Mouse (Mus musculus): ENCODE results near the gene Gm9844. TPM values are rescaled to one million over a fixed set of nuclear protein-coding genes. Genes with fewer than 3 reads are reported as not detected.
"Not testable (repeated sequence)": the region's sequence is repeated elsewhere in the genome, so short reads cannot be mapped to it uniquely, and the experiment has no call there.

Gene Gm9844
- polyA plus RNA-seq, 1 experiment from 2014 or later, result 15.8 TPM

DNA sequence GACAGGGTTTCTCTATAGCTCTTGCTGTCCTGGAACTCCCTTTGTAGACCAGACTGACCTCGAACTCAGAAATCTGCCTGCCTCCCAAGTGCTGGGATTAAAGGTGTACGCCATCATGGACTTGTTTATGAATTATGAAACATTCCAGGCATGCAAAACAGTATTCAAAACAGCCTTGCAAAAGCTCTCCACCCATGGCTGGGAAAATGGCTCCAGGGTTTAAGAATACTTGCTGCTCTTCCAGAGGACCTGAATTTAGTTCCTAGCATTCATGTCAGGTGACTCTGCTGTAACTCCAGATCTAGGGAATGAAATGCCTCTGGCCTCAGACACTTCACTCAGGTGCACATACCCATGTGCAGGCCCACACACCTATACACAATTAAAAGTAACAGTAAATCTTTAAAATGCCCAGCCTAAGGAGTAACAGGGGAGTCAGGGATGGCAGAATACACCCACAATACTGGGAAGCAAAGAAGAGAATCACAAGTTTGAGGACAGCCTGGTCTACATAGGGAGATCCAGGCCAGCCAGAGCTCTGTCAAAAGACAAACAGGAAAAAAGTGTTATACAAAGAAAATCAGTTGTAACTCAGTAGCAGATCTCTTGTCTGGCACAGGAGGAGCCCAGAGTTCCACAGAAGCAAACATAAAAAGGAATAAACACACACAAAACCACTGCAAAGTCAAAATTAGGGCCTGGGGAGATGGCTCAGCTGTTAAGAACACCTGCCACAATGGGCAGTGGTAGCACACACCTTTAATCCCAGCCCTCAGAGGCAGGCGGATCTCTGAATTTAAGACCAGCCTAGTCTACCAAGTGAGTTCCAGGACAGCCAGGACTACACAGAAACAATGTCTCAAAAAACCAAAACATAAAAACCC lies 29.5 kb downstream of the Gm9844 start:
- H3K36me3 ChIP-seq (ENCODE audit: control insufficient read depth, insufficient read depth, low read length), result peaks cover 8% of the 10 kb centered on the region
- DNase-seq (ENCODE audit: low spot score), result no peak
- H3K27ac ChIP-seq (replicated peaks), result no peak overlapping the region
- H3K4me3 ChIP-seq (ENCODE audit: low read depth, low read length), result no peak overlapping the region
- TF ChIP-seq EP300 (optimal IDR thresholded peaks at IDR 0.05) (no peak), CTCF (IDR thresholded peaks at IDR 0.05; ENCODE audit: low read depth) (no peak)
- H3K4me1 ChIP-seq (replicated peaks; ENCODE audit: control insufficient read depth, insufficient read depth), result peaks cover 2% of the 10 kb centered on the region; the same call in 1 of the 2 replicates
- no peak overlapping the region for H3K9ac ChIP-seq (ENCODE audit: low read length)
- H3K9me3 ChIP-seq (ENCODE audit: control insufficient read depth, low read length), result no peaks in the 10 kb centered on the region
- H3K4me2 ChIP-seq (replicated peaks; ENCODE audit: low read depth), result no peak overlapping the region
- no peak for ATAC-seq (ENCODE audit: low FRiP score, low TSS enrichment)
- WGBS, result 47% methylated on average over 3 of the region's 3 CpGs
- no peaks in the 10 kb centered on the region for H3K27me3 ChIP-seq (ENCODE audit: control insufficient read depth, insufficient read depth, low read length)

GRCm38 (mm10) chr7:24892125-24892583 lies 30.1 kb downstream of the Gm9844 start:
- Histone ChIP-seq H3K27me3 (ENCODE audit: control insufficient read depth, insufficient read depth, low read length) (no peaks in the 10 kb centered on the region), H3K4me1 (replicated peaks; ENCODE audit: control insufficient read depth, insufficient read depth) (no peaks in the 10 kb centered on the region), H3K36me3 (ENCODE audit: control insufficient read depth, insufficient read depth, low read length) (peaks cover 8% of the 10 kb centered on the region), H3K4me3 (ENCODE audit: low read depth, low read length) (no peak overlapping the region), H3K9me3 (ENCODE audit: control insufficient read depth, low read length) (no peaks in the 10 kb centered on the region), H3K27ac (replicated peaks) (no peak overlapping the region), H3K4me2 (replicated peaks; ENCODE audit: low read depth) (no peak overlapping the region), H3K9ac (ENCODE audit: low read length) (no peak overlapping the region)
- ATAC-seq (ENCODE audit: low FRiP score, low TSS enrichment) (no peak), DNase-seq (ENCODE audit: low spot score) (no peak)
- TF ChIP-seq CTCF (IDR thresholded peaks at IDR 0.05; ENCODE audit: low read depth) (no peak), EP300 (optimal IDR thresholded peaks at IDR 0.05) (no peak)
- 27% methylated on average over 2 of the region's 2 CpGs for WGBS

GRCm38 (mm10) chr7:24895749-24896148 lies 33.7 kb downstream of the Gm9844 start:
- not testable (repeated sequence) for H3K27me3 ChIP-seq (ENCODE audit: control insufficient read depth, insufficient read depth, low read length); H3K27ac ChIP-seq (replicated peaks); DNase-seq (ENCODE audit: low spot score); ATAC-seq (ENCODE audit: low FRiP score, low TSS enrichment); H3K4me2 ChIP-seq (replicated peaks; ENCODE audit: low read depth); H3K4me1 ChIP-seq (replicated peaks; ENCODE audit: control insufficient read depth, insufficient read depth); H3K9ac ChIP-seq (ENCODE audit: low read length); H3K36me3 ChIP-seq (ENCODE audit: control insufficient read depth, insufficient read depth, low read length); H3K9me3 ChIP-seq (ENCODE audit: control insufficient read depth, low read length); H3K4me3 ChIP-seq (ENCODE audit: low read depth, low read length)
- WGBS, result 91% methylated on average over 2 of the region's 2 CpGs

DNA sequence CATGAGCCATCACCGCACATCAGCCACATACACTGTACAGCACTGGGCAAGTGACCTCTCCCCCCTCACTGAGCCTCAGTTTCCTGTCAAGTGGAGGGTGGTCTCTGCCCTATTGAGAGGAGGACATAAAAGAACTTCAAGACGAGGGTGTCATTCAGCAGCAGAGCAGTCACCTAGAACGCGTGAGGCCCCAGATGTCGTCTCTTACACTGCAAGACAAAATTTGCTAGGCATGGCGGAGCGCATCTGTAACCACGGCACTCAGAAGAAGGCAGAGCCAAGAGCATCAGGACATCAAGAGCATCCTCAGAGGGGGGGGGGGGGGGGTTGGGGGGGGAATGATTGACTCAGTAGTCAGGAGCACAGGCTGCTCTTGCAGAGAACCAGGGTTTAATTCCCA lies 34.3 kb downstream of the Gm9844 start:
- no peak overlapping the region for H3K27ac ChIP-seq (replicated peaks)
- H3K4me3 ChIP-seq (ENCODE audit: low read depth, low read length), result no peak overlapping the region
- WGBS, result 90% methylated on average over 8 of the region's 8 CpGs
- TF ChIP-seq EP300 (optimal IDR thresholded peaks at IDR 0.05) (no peak), CTCF (IDR thresholded peaks at IDR 0.05; ENCODE audit: low read depth) (no peak)
- H3K9me3 ChIP-seq (ENCODE audit: control insufficient read depth, low read length), result no peaks in the 10 kb centered on the region
- no peaks in the 10 kb centered on the region for H3K27me3 ChIP-seq (ENCODE audit: control insufficient read depth, insufficient read depth, low read length)
- H3K9ac ChIP-seq (ENCODE audit: low read length), result no peak overlapping the region
- no peaks in the 10 kb centered on the region for H3K4me1 ChIP-seq (replicated peaks; ENCODE audit: control insufficient read depth, insufficient read depth)
- H3K36me3 ChIP-seq (ENCODE audit: control insufficient read depth, insufficient read depth, low read length), result no peaks in the 10 kb centered on the region
- DNase-seq (ENCODE audit: low spot score), result no peak
- no peak overlapping the region for H3K4me2 ChIP-seq (replicated peaks; ENCODE audit: low read depth)
- no peak for ATAC-seq (ENCODE audit: low FRiP score, low TSS enrichment)

DNA sequence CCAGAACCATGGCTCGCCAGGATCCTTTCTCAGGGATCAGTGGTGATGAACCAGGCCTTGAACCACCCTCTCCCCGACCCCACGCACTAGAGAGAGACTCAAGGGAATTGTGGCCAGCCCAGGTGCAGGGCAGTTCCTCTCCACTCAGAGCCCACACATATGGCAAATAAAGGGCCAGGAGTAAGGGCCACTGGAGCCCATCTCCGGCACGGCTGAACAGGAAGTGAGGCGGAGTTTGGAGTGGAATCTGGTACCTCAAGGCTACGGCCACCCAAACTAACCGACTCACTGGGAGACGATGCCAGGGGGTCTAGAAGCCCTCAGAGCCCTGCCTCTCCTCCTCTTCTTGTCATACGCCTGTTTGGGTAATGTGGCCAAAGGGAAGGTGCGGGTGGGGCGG lies 35.2 kb downstream of the Gm9844 start, which contains the start of gene Cd79a:
Cd79a (plus strand) TSS at position 158 of the 400 bp plus-strand sequence.
- 69% methylated on average over 12 of the region's 12 CpGs for WGBS

DNA sequence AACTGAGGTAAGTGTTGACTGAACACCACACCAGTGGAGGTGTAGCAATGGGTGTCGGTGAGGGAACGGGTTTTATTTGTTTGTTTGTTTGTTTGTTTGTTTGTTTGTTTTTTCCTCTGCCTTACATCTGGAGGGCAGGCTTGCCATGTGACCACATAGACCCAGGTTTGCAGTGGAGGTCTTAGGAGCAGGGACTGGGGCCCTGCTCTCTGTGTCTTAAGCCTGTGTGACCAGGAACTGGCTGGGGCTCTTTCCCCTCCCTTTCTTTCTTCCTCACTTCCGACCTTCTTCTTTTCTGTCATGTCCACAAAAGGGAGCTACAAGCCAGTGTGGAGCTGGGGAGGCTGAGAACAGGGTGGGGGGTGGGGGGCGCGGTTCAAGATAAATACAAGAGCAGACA lies 35.9 kb downstream of the Gm9844 start:
- WGBS, result 51% methylated on average over 5 of the region's 5 CpGs
- Histone ChIP-seq H3K27ac (replicated peaks) (no peak overlapping the region), H3K4me2 (replicated peaks; ENCODE audit: low read depth) (no peak overlapping the region), H3K4me1 (replicated peaks; ENCODE audit: control insufficient read depth, insufficient read depth) (no peaks in the 10 kb centered on the region), H3K36me3 (ENCODE audit: control insufficient read depth, insufficient read depth, low read length) (no peaks in the 10 kb centered on the region), H3K9ac (ENCODE audit: low read length) (no peak overlapping the region), H3K27me3 (ENCODE audit: control insufficient read depth, insufficient read depth, low read length) (no peaks in the 10 kb centered on the region), H3K4me3 (ENCODE audit: low read depth, low read length) (no peak overlapping the region), H3K9me3 (ENCODE audit: control insufficient read depth, low read length) (no peaks in the 10 kb centered on the region)
- ATAC-seq (ENCODE audit: low FRiP score, low TSS enrichment), result no peak
- TF ChIP-seq CTCF (IDR thresholded peaks at IDR 0.05; ENCODE audit: low read depth), result no peak
- no peak for DNase-seq (ENCODE audit: low spot score)

More for the DNA sequence above, 35.2 kb downstream of the Gm9844 start, which contains the start of gene Cd79a:
- TF ChIP-seq CTCF (IDR thresholded peaks at IDR 0.05; ENCODE audit: low read depth) (no peak), EP300 (optimal IDR thresholded peaks at IDR 0.05) (no peak)
- H3K4me1 ChIP-seq (replicated peaks; ENCODE audit: control insufficient read depth, insufficient read depth), result no peaks in the 10 kb centered on the region
- no peak within 1 kb of the TSS for H3K27ac ChIP-seq (replicated peaks)
- no peak for ATAC-seq (ENCODE audit: low FRiP score, low TSS enrichment)
- H3K9me3 ChIP-seq (ENCODE audit: control insufficient read depth, low read length), result no peaks in the 10 kb centered on the region
- DNase-seq (ENCODE audit: low spot score), result no peak
- H3K9ac ChIP-seq (ENCODE audit: low read length), result no peak within 1 kb of the TSS
- no peaks in the 10 kb centered on the region for H3K27me3 ChIP-seq (ENCODE audit: control insufficient read depth, insufficient read depth, low read length)
- no peak within 1 kb of the TSS for H3K4me2 ChIP-seq (replicated peaks; ENCODE audit: low read depth)
- no peaks in the 10 kb centered on the region for H3K36me3 ChIP-seq (ENCODE audit: control insufficient read depth, insufficient read depth, low read length)
- no peak within 1 kb of the TSS for H3K4me3 ChIP-seq (ENCODE audit: low read depth, low read length)

All from stomach, postnatal 0 days (tissue).